Mouse (Mus musculus) mammary gland, adult 2 months (tissue): ENCODE measurements around the gene Smarcal1. TPM values are rescaled to one million over a fixed set of nuclear protein-coding genes. Genes with fewer than 3 reads are reported as not detected.

Experiments used
- polyA plus RNA-seq: library from polyadenylated mRNA; depleted of rRNA; stranded (reverse); fragments of >200 nt; gene quantifications from 2 replicates; pipeline ENCODE4 v1.2.3, GENCODE M21; 2012; ENCODE audit warnings: low replicate concordance; rRNA removed

The Smarcal1 gene
- polyA plus RNA-seq = 23.0 and 28.5 TPM in 2 replicates

DNA sequence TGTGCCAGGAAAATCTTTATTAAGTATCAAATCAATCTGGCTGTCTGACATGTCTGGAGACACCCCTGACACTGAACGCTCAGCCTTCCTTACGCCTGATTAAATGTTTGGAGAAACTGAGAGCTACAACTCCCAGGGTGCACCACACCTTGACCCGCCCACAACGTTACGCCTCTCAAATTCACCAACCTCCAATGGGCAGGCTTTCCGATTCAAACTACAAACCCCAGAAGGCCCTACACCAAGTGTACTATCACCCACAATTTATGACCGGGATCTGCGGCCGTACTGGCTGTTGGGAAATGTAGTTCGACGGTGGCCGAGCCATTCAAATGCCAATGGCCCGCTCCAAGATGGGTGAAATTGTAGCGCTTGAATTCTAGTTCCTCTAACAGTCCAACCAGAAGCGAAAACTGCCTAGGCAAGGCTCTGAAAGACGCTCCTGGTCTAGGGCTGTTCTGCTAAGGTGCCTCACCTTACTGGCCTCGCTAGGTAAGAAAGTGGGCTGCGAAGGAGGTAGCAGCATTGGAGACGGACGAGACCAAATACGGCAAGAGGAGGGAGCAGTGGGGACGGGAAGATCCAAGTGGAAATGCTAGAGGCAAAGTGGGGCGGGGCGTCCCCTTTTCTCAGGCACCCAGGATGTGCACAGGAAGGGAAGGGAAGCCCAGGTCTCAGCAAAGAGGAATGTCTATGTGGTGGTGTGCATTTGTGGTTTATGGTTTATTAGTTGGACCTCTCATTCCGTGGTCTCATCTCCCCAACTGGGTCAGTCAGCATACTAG lies at the start of gene Smarcal1:
TSS of gene Smarcal1 (plus strand) at position 305 of the 785 bp plus-strand sequence.

DNA sequence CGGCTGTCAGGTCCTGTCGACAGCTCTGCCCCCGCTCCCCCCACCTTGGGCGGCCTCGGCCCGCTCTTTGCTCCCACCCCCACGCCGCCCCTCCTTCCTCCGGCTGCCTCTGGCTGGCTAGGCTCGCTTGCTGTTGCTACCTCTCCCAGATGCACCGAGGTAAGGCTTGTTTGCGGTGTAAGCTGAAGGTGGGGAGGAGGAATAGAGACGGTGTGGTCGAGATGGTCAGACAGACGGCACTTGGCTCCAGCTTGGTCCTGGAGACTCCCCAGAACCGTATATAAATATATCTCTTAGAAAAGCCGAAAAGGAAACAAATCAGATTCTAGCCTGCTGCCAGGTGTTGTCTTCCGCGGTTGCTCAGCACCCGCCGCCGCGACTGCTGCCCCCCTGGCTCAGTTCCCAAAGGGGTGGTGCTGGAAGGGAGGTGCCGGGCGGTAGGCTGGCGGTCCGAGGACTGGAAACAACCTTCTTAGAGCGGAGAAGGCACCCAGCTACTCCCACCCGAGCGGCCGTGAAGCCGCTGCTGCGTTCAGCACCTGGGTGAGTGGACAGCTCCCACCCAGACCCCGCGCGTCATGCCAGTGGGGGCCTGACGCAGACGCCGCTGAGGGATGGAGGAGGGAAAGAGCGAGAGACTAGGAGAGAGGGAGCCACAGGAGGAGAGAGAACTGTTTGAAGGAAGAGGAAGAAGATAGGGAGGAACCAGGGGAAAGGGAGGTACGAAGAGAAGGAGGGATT lies 46.3 kb upstream of the Smarcal1 start, which contains the start of gene March4:
TSS of gene March4 (minus strand) at position 320 of the 741 bp plus-strand sequence.

Other genes starting within 250 kb of the Smarcal1 start
- gene March4, start 46.3 kb upstream of the Smarcal1 start, polyA plus RNA-seq = 0.12 and 0.20 TPM in 2 replicates
- not detected in 2 replicates for gene Ankar, start 117.3 kb downstream of the Smarcal1 start, polyA plus RNA-seq
- gene Rpl37a, start 128.0 kb downstream of the Smarcal1 start, polyA plus RNA-seq = 498 and 569 TPM in 2 replicates
- 12.0 and 40.9 TPM in 2 replicates for gene Igfbp2, start 241.3 kb downstream of the Smarcal1 start, polyA plus RNA-seq